Mouse (Mus musculus) embryonic facial prominence, embryonic 12.5 days (tissue): ENCODE results near the gene Plcd4. TPM values are rescaled to one million over a fixed set of nuclear protein-coding genes. Genes with fewer than 3 reads are reported as not detected.

Experiments used
- ATAC-seq: fragments of 200-750 bp; cut with Nextera tagmentation; 2 replicates; pipeline ENCODE4 v1.8.0; 2017; ENCODE audit not compliant: insufficient number of reproducible peaks, insufficient read depth, low FRiP score, low TSS enrichment
- H3K27ac ChIP-seq: fragments of 300-500 bp; sonication (generic); 2 replicates; pipeline ENCODE4 v1.5.1; 2016; ENCODE audit warnings: mild to moderate bottlenecking
- H3K27me3 ChIP-seq: fragments of 300-500 bp; sonication (generic); 2 replicates; pipeline ENCODE4 v1.6.1; 2016; ENCODE audit warnings: mild to moderate bottlenecking, moderate library complexity
- H3K36me3 ChIP-seq: fragments of 300-500 bp; sonication (generic); 2 replicates; pipeline ENCODE4 v1.6.1; 2016; ENCODE audit warnings: mild to moderate bottlenecking
- H3K4me1 ChIP-seq: fragments of 300-500 bp; sonication (generic); 2 replicates; pipeline ENCODE4 v1.6.1; 2016
- H3K4me2 ChIP-seq: fragments of 300-500 bp; sonication (generic); replicated peaks from 2 replicates; pipeline ENCODE4 v1.6.1; 2016; ENCODE audit warnings: mild to moderate bottlenecking, moderate library complexity
- H3K4me3 ChIP-seq: fragments of 300-500 bp; sonication (generic); 2 replicates; pipeline ENCODE4 v1.5.1; 2016; ENCODE audit warnings: mild to moderate bottlenecking
- H3K9ac ChIP-seq: fragments of 300-500 bp; sonication (generic); 2 replicates; pipeline ENCODE4 v1.6.1; 2016; ENCODE audit warnings: mild to moderate bottlenecking, moderate library complexity
- H3K9me3 ChIP-seq: fragments of 300-500 bp; sonication (generic); 2 replicates; pipeline ENCODE4 v1.6.1; 2016; ENCODE audit warnings: mild to moderate bottlenecking, moderate library complexity
- WGBS: fragments of 180-500 bp; shearing (Covaris S2); methylation state at CpG from one replicate; pipeline ENCODE4 v1.1.7; 2016; 5-methylcytosine and 5-hydroxymethylcytosine counted together
- polyA plus RNA-seq: library from polyadenylated mRNA; unstranded; fragments of >200 nt; fragmentation: Nextera tagmentation; extraction: Ambion mirVana; gene quantifications from 2 replicates; pipeline ENCODE4 v1.2.1, GENCODE M21; 2016

Gene Plcd4
- polyA plus RNA-seq, 1 experiment from 2014 or later = 1.2 TPM

DNA sequence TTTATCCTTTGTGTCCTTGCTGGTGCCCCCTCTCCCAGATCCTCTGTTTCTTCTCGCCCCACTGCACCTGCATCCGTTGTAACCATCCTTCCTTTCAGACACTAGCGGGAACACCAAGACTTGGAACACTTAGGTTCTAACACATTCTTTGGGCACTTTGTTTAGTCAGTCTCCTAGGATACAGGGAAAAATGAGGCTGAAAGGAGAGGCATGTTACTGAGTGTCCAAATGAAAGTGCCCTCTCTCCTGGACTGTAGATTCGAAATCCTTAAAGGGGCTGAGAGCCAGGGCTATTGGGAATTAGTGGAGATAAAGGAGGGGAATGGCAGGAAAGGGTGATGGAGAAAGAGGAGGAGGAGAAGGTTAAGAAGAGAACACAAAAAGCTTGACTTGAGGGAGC, 1.5 kb downstream of the Plcd4 start, which contains the start of gene Usp37:
Gene Usp37, minus strand, starts transcription at position 101 of the 400 bp plus-strand sequence.
- H3K4me3 ChIP-seq = no peak within 1 kb of the TSS
- no peak within 1 kb of the TSS for H3K9ac ChIP-seq
- WGBS = 71% methylated on average over 4 of the region's 4 CpGs
- no peak for ATAC-seq
- H3K27ac ChIP-seq = no peak within 1 kb of the TSS
- H3K9me3 ChIP-seq = no peaks in the 10 kb centered on the region
- H3K27me3 ChIP-seq = no peaks in the 10 kb centered on the region
- H3K36me3 ChIP-seq = no peaks in the 10 kb centered on the region
- H3K4me1 ChIP-seq = peaks cover 9% of the 10 kb centered on the region; the same call in 1 of the 2 replicates
- H3K4me2 ChIP-seq = no peak within 1 kb of the TSS

DNA sequence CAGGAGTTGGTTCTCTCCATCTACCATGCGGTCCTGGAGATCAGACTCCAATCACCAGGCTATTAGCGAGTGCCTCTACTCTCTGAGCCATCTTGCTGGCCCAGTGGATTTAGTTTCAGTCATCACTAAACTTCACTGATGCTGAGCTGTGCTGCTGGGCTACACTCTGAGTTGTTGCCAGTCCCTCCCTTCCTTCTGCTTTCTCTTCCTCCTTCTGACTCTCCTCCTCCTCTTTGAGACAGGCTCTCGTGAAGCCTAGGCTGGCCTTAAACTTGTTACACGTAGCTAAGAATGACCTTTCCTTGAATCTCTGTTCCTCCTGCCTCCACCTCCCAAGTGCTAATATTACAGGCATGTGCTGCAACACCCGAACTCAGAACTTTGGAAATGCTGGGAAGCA, 16.4 kb downstream of the Plcd4 start:
- 85% methylated on average over 5 of the region's 5 CpGs for WGBS
- Histone ChIP-seq H3K4me2 (no peak overlapping the region), H3K9me3 (no peaks in the 10 kb centered on the region), H3K4me1 (no peaks in the 10 kb centered on the region), H3K27ac (no peak overlapping the region), H3K27me3 (no peaks in the 10 kb centered on the region), H3K36me3 (peaks cover 5% of the 10 kb centered on the region; the same call in 1 of the 2 replicates), H3K4me3 (no peak overlapping the region), H3K9ac (no peak overlapping the region)
- ATAC-seq = no peak

DNA sequence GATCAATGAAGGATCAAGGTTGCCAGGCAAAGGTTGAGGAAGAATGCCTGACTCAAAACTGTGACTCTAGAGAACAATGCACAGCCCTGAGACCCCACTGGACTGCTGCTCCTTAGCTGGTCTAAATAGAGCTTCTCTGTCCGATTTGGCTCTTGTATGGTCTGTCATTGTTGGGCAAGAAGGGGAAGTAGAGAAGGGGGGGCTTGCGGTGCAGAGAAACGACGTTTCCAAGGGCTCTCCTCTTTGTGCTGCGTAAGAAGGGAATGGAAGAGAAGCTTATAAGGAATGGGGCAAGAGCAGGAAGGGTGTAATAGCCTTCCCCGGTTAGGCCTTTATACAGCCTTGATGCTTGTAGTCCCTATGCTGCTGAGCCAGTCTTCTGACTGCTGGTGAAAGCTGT, 23.1 kb downstream of the Plcd4 start:
- no peaks in the 10 kb centered on the region for H3K4me1 ChIP-seq
- H3K36me3 ChIP-seq = peaks cover 64% of the 10 kb centered on the region
- no peak overlapping the region for H3K4me2 ChIP-seq
- H3K9me3 ChIP-seq = no peaks in the 10 kb centered on the region
- no peak for ATAC-seq
- WGBS = 93% methylated on average over 6 of the region's 6 CpGs
- no peaks in the 10 kb centered on the region for H3K27me3 ChIP-seq
- no peak overlapping the region for H3K9ac ChIP-seq
- no peak overlapping the region for H3K4me3 ChIP-seq
- no peak overlapping the region for H3K27ac ChIP-seq

DNA sequence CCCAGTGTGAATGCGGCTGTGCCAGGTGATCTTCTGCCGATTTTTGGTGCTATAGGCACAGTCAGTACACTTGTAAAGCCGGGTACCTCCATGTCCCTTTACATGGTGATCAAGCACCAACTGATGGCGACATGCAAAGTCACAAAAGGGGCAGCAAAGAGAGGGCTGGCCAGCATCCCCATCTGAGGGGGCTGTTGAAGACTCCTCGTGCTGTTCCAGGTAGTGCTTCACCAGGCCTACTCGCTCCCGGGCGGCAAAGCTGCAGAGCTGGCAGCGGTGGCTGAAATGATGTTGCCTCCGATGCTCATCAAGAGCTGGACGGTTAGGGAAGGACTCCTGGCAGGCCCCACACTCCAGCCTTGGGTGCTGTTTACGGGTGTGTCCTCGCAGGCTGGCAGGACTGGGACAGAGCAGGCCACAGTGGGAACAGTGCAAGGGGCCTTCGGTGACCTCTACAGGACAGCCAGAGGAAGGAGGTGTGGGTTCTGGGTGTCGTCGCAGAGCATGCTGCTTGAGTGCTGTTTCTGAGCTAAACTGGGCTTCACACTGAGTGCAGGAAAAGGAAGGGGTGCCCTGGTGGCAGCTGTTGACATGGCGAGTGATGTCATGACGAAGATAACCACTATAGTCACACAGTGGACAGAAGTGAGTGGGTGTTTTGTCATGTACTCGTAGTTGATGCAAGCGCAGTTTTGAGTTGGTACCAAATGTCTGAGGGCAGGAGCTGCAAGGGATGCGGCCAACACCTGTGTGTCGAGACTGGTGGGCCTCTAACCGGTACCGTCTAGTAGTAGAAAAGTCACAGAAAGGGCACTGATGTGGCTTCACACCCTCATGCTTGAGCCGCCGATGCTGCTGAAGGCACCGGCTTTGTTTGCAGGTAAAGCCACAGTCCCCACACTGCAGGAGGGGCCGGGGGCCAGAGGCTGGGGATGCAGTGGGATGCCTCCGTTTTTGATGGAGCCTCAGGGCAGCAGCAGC, 27.3 kb downstream of the Plcd4 start:
- Histone ChIP-seq H3K9me3 (no peaks in the 10 kb centered on the region), H3K27ac (no peak overlapping the region), H3K36me3 (peaks cover 88% of the 10 kb centered on the region), H3K9ac (no peak overlapping the region), H3K27me3 (no peaks in the 10 kb centered on the region), H3K4me3 (no peak overlapping the region), H3K4me2 (no peak overlapping the region), H3K4me1 (no peaks in the 10 kb centered on the region)
- WGBS = 92% methylated on average over 29 of the region's 29 CpGs
- ATAC-seq = no peak

DNA sequence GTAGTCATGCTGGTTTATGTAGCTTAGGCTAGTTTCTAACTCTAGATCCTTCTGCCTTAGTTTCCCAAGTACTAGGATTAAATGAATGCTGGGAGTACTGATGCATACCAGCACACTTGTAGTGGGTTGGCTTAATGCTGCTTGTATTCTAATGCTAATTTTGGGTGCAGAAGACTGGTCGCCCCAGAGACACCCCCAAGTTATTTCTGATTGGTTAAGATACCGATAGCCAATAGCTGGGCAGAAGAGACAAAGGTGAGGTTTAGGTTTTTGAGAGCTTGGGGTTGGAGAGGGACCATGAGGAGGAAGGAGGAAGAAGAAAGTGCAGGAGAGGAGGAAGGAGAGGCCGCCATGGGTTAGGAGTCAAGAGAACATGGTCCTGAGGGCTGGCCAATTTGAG, 39.9 kb downstream of the Plcd4 start:
- Histone ChIP-seq H3K36me3 (peaks cover 33% of the 10 kb centered on the region), H3K9ac (no peak overlapping the region)
- WGBS = 82% methylated on average over 3 of the region's 3 CpGs

DNA sequence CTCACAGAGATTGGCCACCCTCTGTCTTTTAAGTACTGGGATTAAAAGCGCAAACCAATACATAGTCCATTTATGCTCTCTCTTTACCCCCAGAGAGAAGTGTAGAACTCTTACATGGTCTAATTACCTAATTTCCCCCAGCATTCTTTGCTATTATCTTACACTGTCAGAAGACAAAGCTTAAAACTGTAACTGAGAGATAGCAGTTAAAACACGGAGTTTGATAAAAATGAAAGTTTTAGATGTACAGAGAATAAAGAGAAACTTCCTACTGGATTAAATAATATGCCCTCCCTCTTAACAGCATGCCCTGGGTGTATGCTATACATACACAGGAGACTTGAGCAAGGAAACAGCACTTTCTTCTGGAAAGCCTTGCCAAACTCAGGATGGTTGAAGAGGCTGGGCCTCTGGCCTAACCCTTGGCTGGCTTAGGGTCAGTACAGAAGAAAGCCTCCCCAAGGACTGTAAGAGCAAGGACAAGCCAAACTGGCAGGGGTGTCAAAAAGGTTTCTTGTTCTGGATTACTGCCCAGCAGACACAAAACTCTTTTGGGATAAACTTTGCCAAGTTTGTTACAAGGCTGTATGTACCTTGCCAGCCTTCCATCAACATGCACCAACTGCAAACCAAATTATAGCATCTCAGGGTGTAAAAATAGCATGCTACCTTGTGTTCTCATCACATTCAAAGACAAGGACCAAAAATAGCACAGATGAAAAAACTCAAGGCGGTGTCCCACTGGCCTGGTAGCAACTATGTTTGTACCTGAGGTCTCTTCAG, 42.1 kb downstream of the Plcd4 start:
- no peak overlapping the region for H3K9ac ChIP-seq

More for the DNA sequence above, 39.9 kb downstream of the Plcd4 start:
- Histone ChIP-seq H3K4me1 (peaks cover 11% of the 10 kb centered on the region), H3K4me2 (no peak overlapping the region), H3K27ac (no peak overlapping the region), H3K27me3 (no peaks in the 10 kb centered on the region), H3K4me3 (no peak overlapping the region), H3K9me3 (no peaks in the 10 kb centered on the region)
- ATAC-seq = no peak

DNA sequence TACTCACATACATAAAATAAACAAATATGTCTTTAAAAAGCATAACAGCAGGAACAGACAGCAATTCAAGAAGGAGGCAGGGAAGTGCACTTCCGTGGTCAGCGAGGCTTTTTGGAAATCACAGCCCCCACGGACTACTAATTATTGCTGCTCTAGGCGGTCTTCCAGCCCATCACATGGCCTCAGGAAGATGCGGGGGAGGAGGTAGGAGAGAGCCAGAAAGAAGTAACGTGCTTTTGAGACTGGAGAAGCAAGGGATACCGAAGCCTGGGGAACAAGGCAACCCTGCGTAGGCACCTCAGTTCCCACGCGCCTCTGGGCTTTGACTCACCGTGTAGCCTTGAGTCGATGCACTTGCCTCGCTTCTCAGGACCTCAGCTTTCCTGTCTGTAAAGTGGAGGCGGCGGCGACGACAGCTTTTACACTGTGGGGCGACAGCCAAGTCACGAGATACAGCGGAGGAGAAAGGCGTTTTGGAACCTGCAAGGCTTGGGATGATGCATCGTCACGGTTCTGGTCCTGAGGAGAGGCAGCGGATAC, 44.6 kb downstream of the Plcd4 start:
- Histone ChIP-seq H3K4me2 (peak overlapping the region; percentile 90), H3K36me3 (peaks cover 32% of the 10 kb centered on the region), H3K4me3 (peak overlapping the region; percentile 90), H3K27ac (peak overlapping the region; percentile 69), H3K9me3 (no peaks in the 10 kb centered on the region), H3K9ac (peak overlapping the region; percentile 86), H3K4me1 (peaks cover 17% of the 10 kb centered on the region), H3K27me3 (no peaks in the 10 kb centered on the region)
- under 1% methylated on average over 24 of the region's 24 CpGs for WGBS
- no peak for ATAC-seq

More for the DNA sequence above, 42.1 kb downstream of the Plcd4 start:
- 91% methylated on average over 3 of the region's 3 CpGs for WGBS
- H3K4me2 ChIP-seq = no peak overlapping the region
- no peak for ATAC-seq
- H3K9me3 ChIP-seq = no peaks in the 10 kb centered on the region
- H3K27me3 ChIP-seq = no peaks in the 10 kb centered on the region
- no peak overlapping the region for H3K4me3 ChIP-seq
- no peak overlapping the region for H3K27ac ChIP-seq
- H3K36me3 ChIP-seq = peaks cover 12% of the 10 kb centered on the region
- H3K4me1 ChIP-seq = peaks cover 17% of the 10 kb centered on the region

DNA sequence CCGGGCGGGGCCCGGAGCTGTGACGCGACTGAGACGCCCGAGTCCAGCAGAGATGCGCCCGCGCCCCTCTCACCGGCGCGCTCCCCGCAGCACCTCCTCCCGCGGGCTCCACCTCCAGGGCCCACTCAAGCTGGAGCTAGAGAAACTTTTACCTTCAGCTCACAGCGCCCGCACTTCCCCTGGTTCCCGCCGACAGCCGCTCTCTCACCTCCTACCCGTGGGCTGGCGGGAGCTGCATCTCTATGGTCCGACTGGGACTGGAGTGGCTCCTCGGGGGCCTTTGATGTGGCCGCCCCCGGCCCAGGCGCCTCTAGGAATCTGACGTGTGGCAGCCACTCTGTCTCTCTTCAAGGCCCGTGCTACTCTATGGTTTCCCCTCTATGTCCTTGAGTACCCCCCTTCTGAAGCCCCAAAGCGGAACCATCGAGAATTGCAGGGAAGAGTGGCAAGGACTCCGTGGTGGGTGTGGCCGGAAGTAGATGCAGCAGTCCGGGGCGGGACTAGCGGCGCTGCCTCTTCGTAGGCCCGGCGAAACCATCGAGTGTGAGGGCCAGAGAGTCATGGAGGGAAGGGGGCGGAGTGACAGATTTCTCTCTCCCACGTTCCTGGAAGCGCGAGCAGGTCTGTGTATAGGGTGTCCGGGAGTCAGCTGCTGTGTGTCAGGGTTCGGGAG, 45.2 kb downstream of the Plcd4 start, which contains the start of the genes Zfp142 and Bcs1l:
Gene Zfp142, minus strand, starts transcription at position 474 of the 673 bp plus-strand sequence.
Gene Bcs1l, plus strand, starts transcription at position 517 of the 673 bp plus-strand sequence.
- no peaks in the 10 kb centered on the region for H3K27me3 ChIP-seq
- H3K4me2 ChIP-seq = peak within 1 kb of the TSS; percentile 90
- WGBS = under 1% methylated on average over 48 of the region's 48 CpGs
- peak within 1 kb of the TSS; percentile 69 for H3K27ac ChIP-seq
- peak within 1 kb of the TSS; percentile 90 for H3K4me3 ChIP-seq
- peaks cover 17% of the 10 kb centered on the region for H3K4me1 ChIP-seq
- H3K9me3 ChIP-seq = no peaks in the 10 kb centered on the region
- H3K9ac ChIP-seq = peak within 1 kb of the TSS; percentile 86
- H3K36me3 ChIP-seq = peaks cover 36% of the 10 kb centered on the region
- peak; percentile 100 for ATAC-seq

DNA sequence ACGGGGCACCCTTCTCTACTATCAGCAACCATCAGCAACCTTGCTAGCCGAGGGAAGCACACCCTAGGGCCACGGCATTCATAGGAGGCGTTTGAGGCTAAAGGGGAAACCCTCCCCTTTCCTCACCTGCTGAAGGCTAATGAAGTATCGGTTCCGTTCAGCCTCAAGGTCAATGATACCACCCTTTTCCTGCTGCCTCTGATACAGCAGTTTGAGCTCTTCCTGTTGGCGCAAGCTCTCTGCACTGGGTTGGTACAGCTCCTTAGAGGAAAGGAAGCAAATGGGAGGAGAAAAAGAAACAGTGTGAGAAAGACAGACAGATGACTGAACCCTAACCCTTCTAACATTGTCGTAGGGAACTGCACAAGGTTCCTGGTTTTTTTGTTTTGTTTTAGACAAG, 51.7 kb downstream of the Plcd4 start:
- WGBS = 89% methylated on average over 8 of the region's 8 CpGs

DNA sequence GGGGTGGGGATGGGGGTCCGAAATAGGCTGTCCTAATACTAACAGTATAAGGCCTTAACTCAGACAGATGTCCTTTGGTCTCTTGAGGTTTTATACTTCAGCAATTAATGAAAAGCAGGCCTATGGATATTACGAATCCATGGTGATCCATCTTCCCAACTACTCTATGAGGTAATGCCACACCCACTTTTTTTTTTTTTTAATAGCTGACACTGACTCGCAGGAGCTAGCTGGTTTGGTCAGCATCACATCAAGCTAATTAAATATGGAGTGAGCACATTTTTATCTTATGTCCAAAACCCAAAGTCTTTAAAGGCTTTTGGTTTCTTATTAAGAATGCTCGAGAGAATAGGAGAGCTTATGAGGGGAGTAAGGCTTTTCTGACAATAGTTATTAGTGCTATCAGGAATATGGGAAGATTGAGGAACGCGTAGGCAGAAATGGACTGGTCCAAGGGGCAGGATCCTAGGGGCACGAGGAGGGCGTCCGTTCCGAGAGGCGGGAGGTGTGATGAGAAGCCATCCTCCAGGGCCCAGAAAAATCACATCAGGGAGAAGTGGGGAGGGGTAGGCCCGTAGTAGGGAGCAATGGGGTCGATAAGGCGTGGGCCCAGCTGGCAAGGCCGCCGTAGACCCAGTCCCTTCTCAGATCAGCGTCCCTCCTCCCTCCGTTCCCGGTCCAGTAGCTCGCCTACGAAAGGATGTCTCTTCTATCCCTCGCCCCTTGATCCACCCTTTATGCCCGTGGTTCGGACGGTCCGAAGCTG, 58.0 kb downstream of the Plcd4 start:
- 0 out of 2 replicates have a peak overlapping the region, but pooled peaks have one; percentile 17 for H3K27ac ChIP-seq
- 9% methylated on average over 26 of the region's 26 CpGs for WGBS

More for the DNA sequence above, 51.7 kb downstream of the Plcd4 start:
- Histone ChIP-seq H3K4me1 (no peaks in the 10 kb centered on the region), H3K27me3 (no peaks in the 10 kb centered on the region), H3K9ac (no peak overlapping the region), H3K27ac (no peak overlapping the region), H3K4me3 (no peak overlapping the region), H3K36me3 (peaks cover 78% of the 10 kb centered on the region), H3K9me3 (no peaks in the 10 kb centered on the region), H3K4me2 (no peak overlapping the region)
- no peak for ATAC-seq

More for the DNA sequence above, 58.0 kb downstream of the Plcd4 start:
- Histone ChIP-seq H3K27me3 (no peaks in the 10 kb centered on the region), H3K4me2 (peak overlapping the region; percentile 74), H3K9ac (peak overlapping the region; percentile 82), H3K4me3 (peak overlapping the region; percentile 89), H3K9me3 (no peaks in the 10 kb centered on the region), H3K36me3 (peaks cover 33% of the 10 kb centered on the region), H3K4me1 (peaks cover 11% of the 10 kb centered on the region)
- peak; percentile 58; the same call in 1 of the 2 replicates for ATAC-seq
